Mouse (Mus musculus): ENCODE measurements around the gene Cyb561d1.

Cyb561d1 gene

DNA sequence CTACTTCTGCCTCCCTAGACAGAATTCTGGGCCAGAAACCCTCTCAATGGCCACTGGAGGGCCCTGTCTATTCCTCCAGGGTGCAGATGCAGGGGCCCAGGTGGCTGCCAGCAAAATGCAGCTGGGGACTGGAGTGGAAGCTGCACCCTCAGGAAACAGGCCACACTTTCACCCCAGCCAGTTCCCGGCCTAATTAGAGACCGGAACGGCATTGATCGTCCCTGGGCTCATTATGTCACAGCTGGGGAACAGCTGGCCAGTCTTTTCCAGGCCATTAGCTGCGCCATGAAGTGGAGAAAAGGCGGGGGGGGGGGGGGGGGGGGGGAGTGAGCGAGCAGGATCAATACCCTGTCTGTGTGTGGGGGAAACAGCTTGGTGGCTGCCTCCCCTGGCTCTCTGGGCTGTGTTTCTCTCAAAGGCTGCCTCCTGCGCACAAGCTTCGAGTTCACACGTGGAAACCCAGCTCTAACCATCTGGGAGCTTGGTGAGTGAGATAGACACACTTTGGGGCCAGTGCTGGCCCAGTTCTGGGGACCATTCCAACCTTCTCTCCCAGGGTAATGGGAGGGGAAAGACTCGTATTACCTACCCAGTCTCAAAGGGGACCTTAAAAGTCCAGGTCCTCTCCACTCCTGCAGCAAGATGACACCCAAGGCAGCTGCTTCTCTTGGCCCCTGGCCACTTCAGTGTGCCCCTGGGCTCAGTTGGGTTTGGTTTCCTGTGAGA is 34.4 kb downstream of the Cyb561d1 start:
- peak; percentile 49 to 62 for DNase-seq

DNA sequence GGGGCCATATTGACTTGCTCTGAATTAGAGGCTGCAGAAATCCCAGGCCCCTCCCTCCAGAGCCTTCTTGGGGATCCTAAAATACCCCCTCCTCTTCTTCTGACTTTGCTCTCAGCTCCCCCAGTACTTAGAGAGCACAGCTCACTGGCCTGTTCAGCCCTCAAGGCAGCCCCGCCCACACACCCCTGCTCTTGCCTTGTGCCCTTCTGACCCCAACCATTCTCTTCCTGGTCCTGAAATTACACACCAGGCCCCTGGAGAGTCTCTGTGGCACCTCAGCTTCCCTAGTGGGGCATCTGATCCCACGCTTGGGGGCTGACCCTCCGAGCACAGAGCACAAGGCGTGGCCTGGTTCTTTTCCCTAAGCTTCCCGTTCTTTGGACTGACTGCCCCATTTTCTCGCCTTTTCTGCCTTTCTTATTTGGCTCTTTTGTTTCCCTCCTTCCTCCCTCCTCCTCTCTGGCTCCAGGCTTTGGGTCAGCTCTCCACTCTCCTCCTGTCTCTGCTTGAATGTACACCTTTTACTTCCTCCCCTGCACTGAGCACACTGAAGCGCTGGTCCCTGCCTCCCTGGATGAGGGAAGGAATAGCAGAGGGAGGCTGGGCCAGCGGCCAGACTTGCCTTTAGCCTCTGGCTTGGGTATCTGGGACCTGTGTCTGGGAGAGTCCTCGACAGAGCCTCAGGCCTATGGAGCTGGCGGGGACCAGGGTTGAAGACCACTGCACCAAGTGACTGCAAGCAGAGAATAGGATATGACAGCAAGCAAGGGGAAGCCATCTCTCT is 35.3 kb downstream of the Cyb561d1 start:
- peak; percentile 55 to 62 for DNase-seq

- peak; percentile 93 to 95 for DNase-seq
These were observed 36.2 kb downstream of the Cyb561d1 start for GRCm38 (mm10) chr3:108164807-108165206.

- DNase-seq, result no peak
These were observed 36.9 kb downstream of the Cyb561d1 start for GRCm38 (mm10) chr3:108164091-108164490.

- peak in 1 of 2 experiments; percentile 57 for DNase-seq
These were observed 42.5 kb downstream of the Cyb561d1 start for GRCm38 (mm10) chr3:108158383-108159037.

GRCm38 (mm10) chr3:108154656-108155055 is 46.4 kb downstream of the Cyb561d1 start, which contains the start of gene Gpr61:
TSS of gene Gpr61 (minus strand) at chr3:108154882.
- DNase-seq, result no peak

- no peak for DNase-seq
These were observed 48.7 kb downstream of the Cyb561d1 start for GRCm38 (mm10) chr3:108152290-108152689.

DNA sequence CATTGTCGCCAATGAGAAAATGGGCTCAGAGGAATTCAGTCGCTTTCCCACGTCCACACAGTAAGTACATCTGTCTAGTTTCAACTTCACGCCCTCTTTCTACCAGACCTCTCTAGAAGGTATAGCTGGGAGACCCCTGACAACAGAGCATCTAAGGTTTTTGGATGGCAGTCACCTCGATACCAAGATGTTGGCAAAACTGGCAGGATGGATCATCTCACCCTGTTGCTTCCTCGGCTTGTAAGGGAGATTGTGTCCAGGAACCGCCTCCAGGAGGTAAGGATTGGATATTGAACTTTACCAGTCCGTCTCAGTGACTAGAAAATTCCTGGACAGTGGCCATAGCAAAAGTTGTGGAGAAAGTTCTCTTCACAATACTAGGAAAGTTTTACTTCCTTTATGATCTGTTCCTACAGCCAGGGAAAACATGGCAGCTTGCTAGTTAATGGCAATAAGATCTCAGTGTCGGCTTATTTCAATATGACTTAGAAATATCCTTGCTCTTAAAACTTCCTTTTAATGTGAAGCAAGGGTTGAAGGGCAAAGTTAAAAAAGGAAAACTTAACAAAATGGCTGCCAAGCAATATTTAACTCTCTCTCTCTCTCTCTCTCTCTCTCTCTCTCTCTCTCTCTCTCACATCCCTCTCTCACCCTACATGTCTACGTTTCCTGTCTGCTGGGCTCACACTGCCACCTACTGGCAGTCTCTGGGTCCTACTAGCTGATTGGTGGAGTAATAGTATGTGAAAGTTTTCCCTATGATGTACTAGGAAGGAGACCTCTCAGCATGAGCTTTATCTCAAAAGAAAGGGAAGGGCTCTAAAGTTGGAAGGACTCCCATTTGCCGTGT is 53.4 kb downstream of the Cyb561d1 start:
- DNase-seq, result peak; percentile 93 to 94

- DNase-seq, result no peak
These were observed 54.3 kb downstream of the Cyb561d1 start for GRCm38 (mm10) chr3:108146671-108147070.
